Mouse (Mus musculus) C2C12 (cell line): Measurements from ENCODE around the gene Lamc1. TPM values are rescaled to one million over a fixed set of nuclear protein-coding genes. Genes with fewer than 3 reads are reported as not detected.

Experiments used
- H3K27me3 ChIP-seq: one replicate; pipeline ENCODE4 v1.6.1; 2011; ENCODE audit not compliant: control insufficient read depth, insufficient read depth, insufficient read length
- H3K36me3 ChIP-seq: one replicate; pipeline ENCODE4 v1.6.1; 2011; ENCODE audit not compliant: control insufficient read depth, insufficient read depth
- H3K4me3 ChIP-seq: one replicate; pipeline ENCODE4 v1.5.1; 2011; ENCODE audit warnings: mild to moderate bottlenecking, control low read depth; ENCODE audit not compliant: poor library complexity, insufficient read depth, severe bottlenecking
- H3K79me2 ChIP-seq: one replicate; pipeline ENCODE4 v1.6.1; 2011; ENCODE audit not compliant: control insufficient read depth, insufficient read depth
- H3K79me3 ChIP-seq: one replicate; pipeline ENCODE4 v1.6.1; 2011; ENCODE audit warnings: low read depth, control low read depth
- H3ac ChIP-seq: one replicate; pipeline ENCODE3; 2011; ENCODE audit warnings: low read depth; ENCODE audit not compliant: control insufficient read depth, insufficient read length
- CEBPB ChIP-seq: IDR thresholded peaks from one replicate; pipeline ENCODE4 v1.6.1; 2011; ENCODE audit warnings: low read depth, mild to moderate bottlenecking, control low read depth, moderate library complexity
- CTCF ChIP-seq: IDR thresholded peaks from one replicate; pipeline ENCODE4 v1.5.1; 2011; ENCODE audit not compliant: control insufficient read depth, insufficient read depth, insufficient read length
- FOSL1 ChIP-seq: IDR thresholded peaks from one replicate; pipeline ENCODE4 v1.8.0; 2011; ENCODE audit warnings: mild to moderate bottlenecking, low read length; ENCODE audit not compliant: poor library complexity, insufficient read depth, severe bottlenecking
- MAX ChIP-seq: IDR thresholded peaks from one replicate; pipeline ENCODE4 v1.6.1; 2011; ENCODE audit warnings: mild to moderate bottlenecking, control low read depth
- MYOD1 ChIP-seq: IDR thresholded peaks from one replicate; pipeline ENCODE4 v1.6.1; 2011; ENCODE audit warnings: low read depth; ENCODE audit not compliant: control insufficient read depth, insufficient read length
- MYOG ChIP-seq: IDR thresholded peaks from one replicate; pipeline ENCODE4 v1.6.1; 2011; ENCODE audit not compliant: control insufficient read depth, insufficient read length; ENCODE audit errors: extremely low read depth
- USF1 ChIP-seq: IDR thresholded peaks from one replicate; pipeline ENCODE4 v1.6.1; 2011; ENCODE audit warnings: low read depth, mild to moderate bottlenecking, control low read depth, moderate library complexity
- polyA plus RNA-seq: library from polyadenylated mRNA; unstranded; fragments of >200 nt; fragmentation: generic; extraction: Trizol; gene quantifications from one replicate; pipeline ENCODE4 v1.2.1, GENCODE M21; 2012; ENCODE audit warnings: missing spikeins

Gene Lamc1
- polyA plus RNA-seq, 1 experiment = 35.5 TPM

DNA sequence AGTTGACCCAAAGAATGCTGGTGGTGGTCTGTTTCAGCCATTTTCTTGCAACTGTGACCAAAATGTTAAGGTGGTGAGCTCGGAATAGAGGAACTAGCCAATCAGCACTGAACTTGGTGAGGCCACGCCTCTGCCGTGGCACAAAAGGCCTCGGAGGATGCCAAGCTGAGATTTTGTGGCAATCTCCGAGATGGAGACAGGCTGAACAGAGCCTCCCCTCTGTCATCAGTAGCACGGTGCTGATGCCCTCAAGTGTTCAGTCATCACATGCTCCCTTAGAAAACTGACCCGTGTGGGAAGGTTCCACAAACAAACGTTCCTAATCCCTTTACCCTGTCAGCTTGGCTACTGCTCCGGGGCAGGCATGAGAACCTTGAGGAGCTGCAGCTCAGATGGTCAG lies 113.2 kb downstream of the Lamc1 start:
- Histone ChIP-seq H3K79me3 (no peaks in the 10 kb centered on the region), H3K27me3 (no peaks in the 10 kb centered on the region), H3K79me2 (no peaks in the 10 kb centered on the region), H3ac (no peak overlapping the region), H3K36me3 (peaks cover 49% of the 10 kb centered on the region), H3K4me3 (no peak overlapping the region)
- no peak for TF ChIP-seq CEBPB
- TF ChIP-seq FOSL1 = no peak
- no peak for TF ChIP-seq USF1
- TF ChIP-seq MYOG = no peak
- no peak for TF ChIP-seq MYOD1
- no peak for TF ChIP-seq CTCF
- no peak for TF ChIP-seq MAX

- no peaks in the 10 kb centered on the region for H3K79me3 ChIP-seq
- H3K79me2 ChIP-seq = no peaks in the 10 kb centered on the region
- H3K4me3 ChIP-seq = no peak overlapping the region
- TF ChIP-seq MYOG (no peak), MAX (no peak), MYOD1 (no peak), CEBPB (no peak), USF1 (no peak), FOSL1 (no peak), CTCF (no peak)
- no peak overlapping the region for H3ac ChIP-seq
- H3K36me3 ChIP-seq = peaks cover 28% of the 10 kb centered on the region
- H3K27me3 ChIP-seq = no peaks in the 10 kb centered on the region
Observed at GRCm38 (mm10) chr1:153216516-153216915, 116.1 kb downstream of the Lamc1 start.

DNA sequence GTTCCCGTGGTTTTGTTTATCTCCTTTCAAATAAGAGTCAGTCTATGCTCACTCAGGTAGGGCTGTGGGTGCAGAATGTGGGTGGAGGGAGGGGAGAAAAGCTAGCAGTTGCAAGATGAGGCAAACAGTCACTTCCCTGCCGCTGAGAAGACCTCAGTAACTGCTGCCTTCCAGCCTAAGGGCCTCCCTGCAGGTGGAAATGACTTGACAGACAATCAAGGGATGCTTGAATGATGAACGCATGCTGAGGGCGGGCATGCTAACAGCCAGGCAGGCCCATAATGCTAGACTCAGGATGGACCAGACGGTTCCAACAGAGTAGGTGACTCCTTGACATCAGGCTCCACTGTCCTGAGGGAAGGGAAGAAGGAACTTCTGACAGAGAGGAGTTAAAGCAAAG lies 116.9 kb downstream of the Lamc1 start:
- Histone ChIP-seq H3K4me3 (no peak overlapping the region), H3K79me2 (no peaks in the 10 kb centered on the region), H3K79me3 (no peaks in the 10 kb centered on the region), H3K36me3 (peaks cover 20% of the 10 kb centered on the region), H3K27me3 (no peaks in the 10 kb centered on the region), H3ac (no peak overlapping the region)
- no peak for TF ChIP-seq MYOD1
- no peak for TF ChIP-seq FOSL1
- no peak for TF ChIP-seq MAX
- TF ChIP-seq CEBPB = no peak
- no peak for TF ChIP-seq MYOG
- TF ChIP-seq USF1 = no peak
- TF ChIP-seq CTCF = no peak

GRCm38 (mm10) chr1:153210992-153211391 lies 121.6 kb downstream of the Lamc1 start:
- H3K36me3 ChIP-seq = no peaks in the 10 kb centered on the region
- H3K27me3 ChIP-seq = no peaks in the 10 kb centered on the region
- TF ChIP-seq CEBPB = no peak
- TF ChIP-seq MYOD1 = peak; percentile 84
- H3K79me3 ChIP-seq = no peaks in the 10 kb centered on the region
- no peaks in the 10 kb centered on the region for H3K79me2 ChIP-seq
- H3K4me3 ChIP-seq = no peak overlapping the region
- no peak overlapping the region for H3ac ChIP-seq

DNA sequence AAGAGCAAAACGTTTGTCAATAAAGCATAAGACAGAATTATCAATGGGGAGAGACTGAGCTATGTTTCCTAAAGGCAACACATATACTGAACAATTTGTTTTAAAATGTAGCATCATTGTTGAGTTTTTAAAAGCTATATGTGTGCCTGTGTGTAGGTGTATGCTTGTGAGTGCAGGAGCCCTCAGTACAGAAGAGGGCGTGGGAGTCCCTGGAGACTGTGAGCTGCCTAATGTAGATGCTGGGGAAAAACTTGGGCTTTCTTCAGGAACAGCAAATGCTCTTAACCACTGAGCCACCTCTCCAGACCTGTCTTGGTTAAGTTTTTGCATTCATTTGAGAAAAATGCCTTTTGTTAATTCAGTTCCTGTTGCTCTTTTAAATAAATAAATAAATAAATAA lies 122.4 kb downstream of the Lamc1 start:
- Histone ChIP-seq H3K36me3 (no peaks in the 10 kb centered on the region), H3K79me3 (no peaks in the 10 kb centered on the region), H3ac (no peak overlapping the region), H3K4me3 (no peak overlapping the region), H3K79me2 (no peaks in the 10 kb centered on the region), H3K27me3 (no peaks in the 10 kb centered on the region)
- no peak for TF ChIP-seq CTCF
- no peak for TF ChIP-seq FOSL1
- no peak for TF ChIP-seq MYOD1
- no peak for TF ChIP-seq MAX
- TF ChIP-seq MYOG = no peak
- no peak for TF ChIP-seq CEBPB
- TF ChIP-seq USF1 = no peak

GRCm38 (mm10) chr1:153202195-153202594 lies 130.4 kb downstream of the Lamc1 start:
- Histone ChIP-seq H3K27me3 (no peaks in the 10 kb centered on the region), H3K4me3 (no peak overlapping the region), H3K79me3 (no peaks in the 10 kb centered on the region), H3K36me3 (no peaks in the 10 kb centered on the region), H3K79me2 (no peaks in the 10 kb centered on the region), H3ac (no peak overlapping the region)
- peak; percentile 89 for TF ChIP-seq MYOD1
- no peak for TF ChIP-seq MYOG
- TF ChIP-seq CEBPB = no peak
- no peak for TF ChIP-seq MAX
- TF ChIP-seq FOSL1 = peak; percentile 39
- no peak for TF ChIP-seq CTCF
- no peak for TF ChIP-seq USF1
